Mouse (Mus musculus) myocyte (in vitro differentiated cells): ENCODE measurements around the gene Cox7a2.

Experiments used
- E2F4 ChIP-seq: IDR thresholded peaks from one replicate; pipeline ENCODE4 v1.6.1; 2011; ENCODE audit warnings: mild to moderate bottlenecking, control low read depth, moderate library complexity; ENCODE audit not compliant: insufficient read depth
- MAX ChIP-seq: IDR thresholded peaks from one replicate; pipeline ENCODE4 v1.6.1; 2011; ENCODE audit warnings: low read depth, mild to moderate bottlenecking, control low read depth
- MYOD1 ChIP-seq, 3 experiments: IDR thresholded peaks; one replicate each; pipeline ENCODE4 v1.6.1; 2011; ENCODE audit warnings: control low read depth in 2 of 3, low read depth in 2 of 3, mild to moderate bottlenecking in 2 of 3, moderate library complexity in 1 of 3; ENCODE audit not compliant: insufficient read length in 2 of 3, control insufficient read depth in 1 of 3
- MYOG ChIP-seq, 3 experiments: IDR thresholded peaks; one replicate each; pipeline ENCODE4 v1.6.1; 2011; ENCODE audit warnings: control low read depth in 2 of 3, low read depth in 2 of 3, mild to moderate bottlenecking in 2 of 3; ENCODE audit not compliant: insufficient read length in 2 of 3, control insufficient read depth in 1 of 3, insufficient read depth in 1 of 3
- POLR2A ChIP-seq: IDR thresholded peaks from one replicate; pipeline ENCODE4 v1.6.1; 2011; ENCODE audit warnings: low read depth, mild to moderate bottlenecking, control low read depth, moderate library complexity; ENCODE audit not compliant: insufficient read length
- POLR2AphosphoS2 ChIP-seq: IDR thresholded peaks from one replicate; pipeline ENCODE4 v1.6.1; 2011; ENCODE audit warnings: low read depth, control low read depth; ENCODE audit not compliant: insufficient read length
- REST ChIP-seq: IDR thresholded peaks from one replicate; pipeline ENCODE4 v1.6.1; 2011; ENCODE audit warnings: mild to moderate bottlenecking, control low read depth, moderate library complexity; ENCODE audit not compliant: insufficient read depth, insufficient read length
- SRF ChIP-seq: IDR thresholded peaks from one replicate; pipeline ENCODE4 v1.6.1; 2011; ENCODE audit warnings: low read depth; ENCODE audit not compliant: control insufficient read depth, insufficient read length
- TCF12 ChIP-seq: IDR thresholded peaks from one replicate; pipeline ENCODE4 v1.6.1; 2011; ENCODE audit warnings: mild to moderate bottlenecking, control low read depth; ENCODE audit not compliant: poor library complexity, insufficient read depth, severe bottlenecking
- TCF3 ChIP-seq: IDR thresholded peaks from one replicate; pipeline ENCODE4 v1.6.1; 2011; ENCODE audit warnings: low read depth, control low read depth; ENCODE audit not compliant: insufficient read length
- USF1 ChIP-seq: IDR thresholded peaks from one replicate; pipeline ENCODE4 v1.6.1; 2011; ENCODE audit warnings: low read depth, mild to moderate bottlenecking, control low read depth, moderate library complexity

GRCm38 (mm10) chr9:79807178-79807577 lies 47.5 kb upstream of the Cox7a2 start:
- TF ChIP-seq POLR2A (no peak), TCF3 (no peak), MAX (no peak), POLR2AphosphoS2 (no peak), MYOD1 (IDR thresholded peaks at IDR 0.05; ENCODE audit: control insufficient read depth in 1 of 3, insufficient read length in 2 of 3, low read depth in 2 of 3) (no peak), TCF12 (no peak), USF1 (no peak), SRF (no peak), REST (no peak), E2F4 (no peak), MYOG (IDR thresholded peaks at IDR 0.05; ENCODE audit: control insufficient read depth in 1 of 3, insufficient read depth in 1 of 3, insufficient read length in 2 of 3, low read depth in 2 of 3) (no peak)
